Mouse (Mus musculus): Measurements from ENCODE around the gene Tmem33. TPM values are rescaled to one million over a fixed set of nuclear protein-coding genes. Genes with fewer than 3 reads are reported as not detected.

The Tmem33 gene
- polyA plus RNA-seq, 1 experiment from 2014 or later, result 78.9 TPM

GRCm38 (mm10) chr5:67238303-67238702 lies 22.1 kb upstream of the Tmem33 start:
- no peaks in the 10 kb centered on the region for H3K36me3 ChIP-seq (ENCODE audit: control insufficient read depth, insufficient read depth, low read length)
- no peak overlapping the region for H3K27ac ChIP-seq (replicated peaks; ENCODE audit: low read depth, low read length)
- H3K27me3 ChIP-seq (replicated peaks; ENCODE audit: control insufficient read depth, insufficient read depth, low read length), result peaks cover 21% of the 10 kb centered on the region
- ATAC-seq (ENCODE audit: low read depth), result no peak
- WGBS, result 4% methylated on average over 1 of the region's 1 CpGs
- no peaks in the 10 kb centered on the region for H3K9me3 ChIP-seq (ENCODE audit: control insufficient read depth, low read length)
- no peaks in the 10 kb centered on the region for H3K4me1 ChIP-seq (ENCODE audit: control insufficient read depth, insufficient read depth, low read length)
- peak; percentile 58 for DNase-seq (ENCODE audit: low spot score)
- H3K4me3 ChIP-seq (ENCODE audit: low read depth, low read length), result no peak overlapping the region
- no peak overlapping the region for H3K9ac ChIP-seq (ENCODE audit: low read depth, low read length)
- no peak overlapping the region for H3K4me2 ChIP-seq (ENCODE audit: low read depth, low read length)

- Histone ChIP-seq H3K9ac (ENCODE audit: low read depth, low read length) (no peak overlapping the region), H3K4me1 (ENCODE audit: control insufficient read depth, insufficient read depth, low read length) (no peaks in the 10 kb centered on the region), H3K4me3 (ENCODE audit: low read depth, low read length) (no peak overlapping the region), H3K27ac (replicated peaks; ENCODE audit: low read depth, low read length) (no peak overlapping the region), H3K4me2 (ENCODE audit: low read depth, low read length) (no peak overlapping the region), H3K9me3 (ENCODE audit: control insufficient read depth, low read length) (no peaks in the 10 kb centered on the region), H3K36me3 (ENCODE audit: control insufficient read depth, insufficient read depth, low read length) (no peaks in the 10 kb centered on the region), H3K27me3 (replicated peaks; ENCODE audit: control insufficient read depth, insufficient read depth, low read length) (no peaks in the 10 kb centered on the region; the same call in 1 of the 2 replicates)
- 56% methylated on average over 6 of the region's 6 CpGs for WGBS
- ATAC-seq (ENCODE audit: low read depth), result no peak
- peak; percentile 25 for DNase-seq (ENCODE audit: low spot score)
These were observed 18.7 kb upstream of the Tmem33 start for GRCm38 (mm10) chr5:67241713-67242112.

- no peak overlapping the region for H3K4me3 ChIP-seq (ENCODE audit: low read depth, low read length)
- ATAC-seq (ENCODE audit: low read depth), result no peak
- no peak for DNase-seq (ENCODE audit: low spot score)
- H3K9me3 ChIP-seq (ENCODE audit: control insufficient read depth, low read length), result no peaks in the 10 kb centered on the region
- no peak overlapping the region for H3K4me2 ChIP-seq (ENCODE audit: low read depth, low read length)
- no peaks in the 10 kb centered on the region for H3K4me1 ChIP-seq (ENCODE audit: control insufficient read depth, insufficient read depth, low read length)
- H3K27ac ChIP-seq (replicated peaks; ENCODE audit: low read depth, low read length), result no peak overlapping the region
- no peak overlapping the region for H3K9ac ChIP-seq (ENCODE audit: low read depth, low read length)
- no peaks in the 10 kb centered on the region; the same call in 1 of the 2 replicates for H3K27me3 ChIP-seq (replicated peaks; ENCODE audit: control insufficient read depth, insufficient read depth, low read length)
- H3K36me3 ChIP-seq (ENCODE audit: control insufficient read depth, insufficient read depth, low read length), result no peaks in the 10 kb centered on the region
- WGBS, result 90% methylated on average over 5 of the region's 5 CpGs
These were observed 17.1 kb upstream of the Tmem33 start for GRCm38 (mm10) chr5:67243231-67243630.

GRCm38 (mm10) chr5:67252261-67252660 lies 8.1 kb upstream of the Tmem33 start:
- WGBS, result 81% methylated on average over 4 of the region's 4 CpGs

GRCm38 (mm10) chr5:67255664-67256063 lies 4.7 kb upstream of the Tmem33 start:
- ATAC-seq (ENCODE audit: low read depth) (no peak), DNase-seq (ENCODE audit: low spot score) (no peak)
- Histone ChIP-seq H3K4me3 (ENCODE audit: low read depth, low read length) (no peak overlapping the region), H3K4me2 (ENCODE audit: low read depth, low read length) (no peak overlapping the region), H3K36me3 (ENCODE audit: control insufficient read depth, insufficient read depth, low read length) (no peaks in the 10 kb centered on the region), H3K4me1 (ENCODE audit: control insufficient read depth, insufficient read depth, low read length) (no peaks in the 10 kb centered on the region), H3K27ac (replicated peaks; ENCODE audit: low read depth, low read length) (no peak overlapping the region), H3K27me3 (replicated peaks; ENCODE audit: control insufficient read depth, insufficient read depth, low read length) (no peaks in the 10 kb centered on the region), H3K9ac (ENCODE audit: low read depth, low read length) (no peak overlapping the region), H3K9me3 (ENCODE audit: control insufficient read depth, low read length) (no peaks in the 10 kb centered on the region)
- 66% methylated on average over 8 of the region's 8 CpGs for WGBS

More at GRCm38 (mm10) chr5:67252261-67252660, 8.1 kb upstream of the Tmem33 start:
- Histone ChIP-seq H3K9ac (ENCODE audit: low read depth, low read length) (no peak overlapping the region), H3K4me2 (ENCODE audit: low read depth, low read length) (no peak overlapping the region), H3K27ac (replicated peaks; ENCODE audit: low read depth, low read length) (no peak overlapping the region), H3K27me3 (replicated peaks; ENCODE audit: control insufficient read depth, insufficient read depth, low read length) (no peaks in the 10 kb centered on the region), H3K4me3 (ENCODE audit: low read depth, low read length) (no peak overlapping the region), H3K9me3 (ENCODE audit: control insufficient read depth, low read length) (no peaks in the 10 kb centered on the region), H3K36me3 (ENCODE audit: control insufficient read depth, insufficient read depth, low read length) (no peaks in the 10 kb centered on the region), H3K4me1 (ENCODE audit: control insufficient read depth, insufficient read depth, low read length) (no peaks in the 10 kb centered on the region)
- ATAC-seq (ENCODE audit: low read depth) (no peak), DNase-seq (ENCODE audit: low spot score) (no peak)

GRCm38 (mm10) chr5:67258473-67258872 lies 1.9 kb upstream of the Tmem33 start:
- H3K27me3 ChIP-seq (replicated peaks; ENCODE audit: control insufficient read depth, insufficient read depth, low read length), result no peaks in the 10 kb centered on the region
- WGBS, result 76% methylated on average over 9 of the region's 9 CpGs
- no peak overlapping the region for H3K9ac ChIP-seq (ENCODE audit: low read depth, low read length)
- H3K4me2 ChIP-seq (ENCODE audit: low read depth, low read length), result no peak overlapping the region
- H3K9me3 ChIP-seq (ENCODE audit: control insufficient read depth, low read length), result no peaks in the 10 kb centered on the region
- DNase-seq (ENCODE audit: low spot score) (no peak), ATAC-seq (ENCODE audit: low read depth) (no peak)
- no peak overlapping the region for H3K27ac ChIP-seq (replicated peaks; ENCODE audit: low read depth, low read length)
- H3K4me1 ChIP-seq (ENCODE audit: control insufficient read depth, insufficient read depth, low read length), result peaks cover 5% of the 10 kb centered on the region
- H3K36me3 ChIP-seq (ENCODE audit: control insufficient read depth, insufficient read depth, low read length), result peaks cover 7% of the 10 kb centered on the region; the same call in 1 of the 2 replicates
- H3K4me3 ChIP-seq (ENCODE audit: low read depth, low read length), result no peak overlapping the region

- Histone ChIP-seq H3K4me3 (ENCODE audit: low read depth, low read length) (peak overlapping the region; percentile 94), H3K27ac (replicated peaks; ENCODE audit: low read depth, low read length) (peak overlapping the region; percentile 55), H3K9ac (ENCODE audit: low read depth, low read length) (peak overlapping the region; percentile 61), H3K9me3 (ENCODE audit: control insufficient read depth, low read length) (no peaks in the 10 kb centered on the region), H3K4me2 (ENCODE audit: low read depth, low read length) (peak overlapping the region; percentile 78), H3K36me3 (ENCODE audit: control insufficient read depth, insufficient read depth, low read length) (peaks cover 23% of the 10 kb centered on the region), H3K4me1 (ENCODE audit: control insufficient read depth, insufficient read depth, low read length) (peaks cover 5% of the 10 kb centered on the region), H3K27me3 (replicated peaks; ENCODE audit: control insufficient read depth, insufficient read depth, low read length) (no peaks in the 10 kb centered on the region)
- peak; percentile 7; the same call in 1 of the 2 replicates for ATAC-seq (ENCODE audit: low read depth)
- no peak for DNase-seq (ENCODE audit: low spot score)
- 0% methylated on average over 9 of the region's 9 CpGs for WGBS
These were observed 220 bp upstream of the Tmem33 start for GRCm38 (mm10) chr5:67260159-67260530.

GRCm38 (mm10) chr5:67262964-67263363 lies 2.6 kb downstream of the Tmem33 start:
- Histone ChIP-seq H3K4me2 (ENCODE audit: low read depth, low read length) (no peak overlapping the region), H3K9ac (ENCODE audit: low read depth, low read length) (no peak overlapping the region), H3K4me1 (ENCODE audit: control insufficient read depth, insufficient read depth, low read length) (peaks cover 5% of the 10 kb centered on the region), H3K9me3 (ENCODE audit: control insufficient read depth, low read length) (no peaks in the 10 kb centered on the region), H3K27me3 (replicated peaks; ENCODE audit: control insufficient read depth, insufficient read depth, low read length) (no peaks in the 10 kb centered on the region), H3K36me3 (ENCODE audit: control insufficient read depth, insufficient read depth, low read length) (peaks cover 51% of the 10 kb centered on the region), H3K4me3 (ENCODE audit: low read depth, low read length) (no peak overlapping the region), H3K27ac (replicated peaks; ENCODE audit: low read depth, low read length) (no peak overlapping the region)
- ATAC-seq (ENCODE audit: low read depth) (no peak), DNase-seq (ENCODE audit: low spot score) (no peak)
- WGBS, result 92% methylated on average over 7 of the region's 7 CpGs

- Histone ChIP-seq H3K4me2 (ENCODE audit: low read depth, low read length) (no peak overlapping the region), H3K9ac (ENCODE audit: low read depth, low read length) (no peak overlapping the region), H3K9me3 (ENCODE audit: control insufficient read depth, low read length) (no peaks in the 10 kb centered on the region), H3K36me3 (ENCODE audit: control insufficient read depth, insufficient read depth, low read length) (peaks cover 66% of the 10 kb centered on the region), H3K4me3 (ENCODE audit: low read depth, low read length) (no peak overlapping the region), H3K27ac (replicated peaks; ENCODE audit: low read depth, low read length) (no peak overlapping the region), H3K4me1 (ENCODE audit: control insufficient read depth, insufficient read depth, low read length) (peaks cover 5% of the 10 kb centered on the region), H3K27me3 (replicated peaks; ENCODE audit: control insufficient read depth, insufficient read depth, low read length) (no peaks in the 10 kb centered on the region)
- DNase-seq (ENCODE audit: low spot score), result no peak
- WGBS, result 78% methylated on average over 1 of the region's 1 CpGs
- no peak for ATAC-seq (ENCODE audit: low read depth)
These were observed 5.7 kb downstream of the Tmem33 start for GRCm38 (mm10) chr5:67266106-67266505.
